Mouse (Mus musculus): ENCODE results near the gene Scg5.

DNA sequence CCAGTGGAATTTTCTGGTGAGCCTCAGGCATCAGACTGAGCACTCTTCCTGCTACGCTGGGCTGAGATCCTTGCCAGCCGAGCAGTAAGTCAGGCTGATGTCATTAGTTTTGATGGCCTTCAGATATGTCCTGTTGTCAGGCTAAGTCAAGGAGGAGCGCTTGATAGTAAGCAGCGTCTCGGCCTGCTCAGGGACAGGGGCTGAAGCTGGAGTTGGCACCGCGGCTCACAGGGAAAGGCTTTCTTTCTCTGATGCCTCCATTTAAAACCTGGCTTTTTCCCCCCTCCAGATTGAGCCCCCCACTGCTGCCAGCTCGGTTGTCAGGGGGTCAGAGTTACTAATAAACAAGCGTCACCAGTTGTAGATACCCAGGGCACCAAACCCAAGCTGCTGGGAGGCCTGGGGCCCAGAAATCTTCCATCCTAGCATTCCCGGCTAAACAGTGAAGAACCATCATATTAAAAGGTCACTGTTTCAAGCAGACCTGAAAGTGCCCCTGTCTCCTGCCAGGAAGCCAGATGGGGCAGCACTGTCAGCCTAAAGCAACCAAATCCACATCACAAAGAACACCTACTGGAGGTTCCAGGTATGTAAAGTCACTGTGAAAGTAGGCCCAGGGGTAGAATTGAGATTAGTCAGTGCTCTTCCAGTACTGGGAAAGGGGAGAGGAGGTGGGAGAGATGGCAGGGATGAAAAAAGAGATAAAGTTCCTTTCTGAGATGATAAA lies 21.9 kb downstream of the Scg5 start:
- TF ChIP-seq POLR2A (IDR thresholded peaks at IDR 0.05; ENCODE audit: borderline replicate concordance, extremely low read depth, insufficient read depth, insufficient read length, poor library complexity, severe bottlenecking): no peak
- TF ChIP-seq CTCF (IDR thresholded peaks at IDR 0.05; ENCODE audit: borderline replicate concordance, extremely low read depth, insufficient read depth, insufficient read length): no peak
